9 mouse cellular contexts compared by ENCODE assay signal in the genomic region with DNA sequence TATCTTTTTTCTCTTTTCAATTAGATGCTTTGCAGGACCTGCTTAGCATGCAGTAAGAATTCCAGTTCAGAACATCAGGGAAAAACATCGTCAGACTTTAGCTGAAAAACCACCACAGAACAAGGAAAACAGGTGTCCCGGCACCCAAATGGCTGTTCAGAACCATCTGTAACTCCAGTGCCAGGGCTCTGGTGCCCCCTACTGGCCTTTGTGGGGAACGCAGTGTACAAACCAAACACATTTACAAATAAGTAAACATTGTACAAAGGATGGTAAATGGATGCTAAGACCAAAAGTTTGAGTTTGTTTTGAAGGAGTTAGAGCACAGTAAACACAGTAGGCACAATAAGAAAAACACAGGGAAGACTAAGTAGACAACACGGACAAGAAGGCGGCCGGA.
DNase-seq lines count a peak whose midpoint lies in the region; ATAC-seq and TF ChIP-seq lines count a peak whose summit lies in the region.
"Had no signal": no experiment of that assay in that cellular context is flagged by ENCODE, and none has a peak within 500 bp of the region (broad histone marks: within the 10 kb centered on the region; RNA-seq: fewer than 3 reads in every experiment).

No protein-coding gene starts in this region.

- H3K9ac ChIP-seq in hindbrain, postnatal 0 days (replicated peaks; ENCODE audit: low read length), result no peak overlapping the region
- no peak overlapping the region for H3K9ac ChIP-seq in hindbrain, embryonic 14.5 days

- no peaks in the 10 kb centered on the region for H3K27me3 ChIP-seq in hindbrain, postnatal 0 days (ENCODE audit: insufficient read depth, low read length)
- no peaks in the 10 kb centered on the region for H3K27me3 ChIP-seq in hindbrain, embryonic 14.5 days (ENCODE audit: control insufficient read depth, insufficient read depth, low read length)

- 82% methylated on average over 6 of the region's 6 CpGs for WGBS in hindbrain, postnatal 0 days
- WGBS in hindbrain, embryonic 14.5 days, result 85% methylated on average over 6 of the region's 6 CpGs

- peak; percentile 59 for TF ChIP-seq CTCF in hindbrain, postnatal 0 days (IDR thresholded peaks at IDR 0.05; ENCODE audit: low read depth)

- H3K4me1 ChIP-seq in hindbrain, postnatal 0 days (ENCODE audit: insufficient read depth, low read length), result no peaks in the 10 kb centered on the region
- H3K4me1 ChIP-seq in hindbrain, embryonic 14.5 days (replicated peaks; ENCODE audit: control insufficient read depth, insufficient read depth, low read length), result no peaks in the 10 kb centered on the region

- ATAC-seq in hindbrain, postnatal 0 days, result no peak
- no peak for ATAC-seq in hindbrain, embryonic 14.5 days (ENCODE audit: low FRiP score)
- ATAC-seq in cerebellum, adult (ENCODE audit: insufficient number of reproducible peaks, low FRiP score, low TSS enrichment), result no peak

- no peak overlapping the region for H3K4me2 ChIP-seq in hindbrain, postnatal 0 days (ENCODE audit: low read depth, low read length)
- H3K4me2 ChIP-seq in hindbrain, embryonic 14.5 days (replicated peaks), result no peak overlapping the region

- 0 out of 2 replicates have a peak, but pooled peaks cover 3% of the 10 kb centered on the region for H3K9me3 ChIP-seq in hindbrain, postnatal 0 days (ENCODE audit: low read length)
- peaks cover 5% of the 10 kb centered on the region; the same call in 1 of the 2 replicates for H3K9me3 ChIP-seq in hindbrain, embryonic 14.5 days (ENCODE audit: control insufficient read depth, low read length)

- peaks cover 27% of the 10 kb centered on the region; the same call in 1 of the 2 replicates for H3K36me3 ChIP-seq in hindbrain, postnatal 0 days (ENCODE audit: insufficient read depth, low read length)
- peaks cover 44% of the 10 kb centered on the region for H3K36me3 ChIP-seq in hindbrain, embryonic 14.5 days (replicated peaks; ENCODE audit: control insufficient read depth, insufficient read depth)

- H3K27ac ChIP-seq in hindbrain, postnatal 0 days, result no peak overlapping the region
- H3K27ac ChIP-seq in hindbrain, embryonic 14.5 days, result no peak overlapping the region
- H3K27ac ChIP-seq: macrophage had no signal

- no peak for DNase-seq in hindbrain, postnatal 0 days (ENCODE audit: low spot score)
- no peak for DNase-seq in hindbrain, embryonic 14.5 days (ENCODE audit: low spot score)
- DNase-seq in A20 (ENCODE audit: low read depth, low spot score) (peak; percentile 44), NIH3T3 (ENCODE audit: low read depth) (peak; percentile 15)
- DNase-seq in lung, postnatal 36 days, result peak; percentile 15
- DNase-seq in frontal cortex, postnatal 14 days (ENCODE audit: low spot score in 2 of 2), result no peak
- DNase-seq in frontal cortex, postnatal 25 days (ENCODE audit: low spot score in 2 of 2), result no peak

- no peak overlapping the region for H3K4me3 ChIP-seq in hindbrain, postnatal 0 days (ENCODE audit: low read length)
- H3K4me3 ChIP-seq in hindbrain, embryonic 14.5 days (replicated peaks; ENCODE audit: low read length), result no peak overlapping the region

Comparison
In these comparisons a context has a peak if more than half of its experiments do, and no peak if none do; other contexts are left out.
1. DNase-seq: peak in A20 (single experiment), NIH3T3 (single experiment) and lung, postnatal 36 days (single experiment); none in hindbrain, postnatal 0 days (single experiment), hindbrain, embryonic 14.5 days (single experiment), frontal cortex, postnatal 14 days (0 of 2) and frontal cortex, postnatal 25 days (0 of 2).